Mouse (Mus musculus) kidney, postnatal 0 days (tissue): ENCODE data around the gene Cptp. TPM values are rescaled to one million over a fixed set of nuclear protein-coding genes. Genes with fewer than 3 reads are reported as not detected.

Source experiments
- ATAC-seq: fragments of 200-750 bp; cut with Nextera tagmentation; replicated peaks from 2 replicates; pipeline ENCODE4 v1.8.0; 2017; ENCODE audit warnings: low read depth, moderate number of reproducible peaks, moderate TSS enrichment, moderate library complexity; ENCODE audit not compliant: low FRiP score
- DNase-seq: peaks from one replicate; pipeline ENCODE4 v3.0.0-alpha.2; 2016; ENCODE audit warnings: low spot score
- H3K27ac ChIP-seq: fragments of 300-500 bp; sonication (generic); 2 replicates; pipeline ENCODE4 v1.5.1; 2014; ENCODE audit warnings: mild to moderate bottlenecking
- H3K27me3 ChIP-seq: fragments of 300-500 bp; sonication (generic); 2 replicates; pipeline ENCODE4 v1.6.1; 2014; ENCODE audit warnings: low read length, mixed read lengths; ENCODE audit not compliant: insufficient read depth
- H3K36me3 ChIP-seq: fragments of 300-500 bp; sonication (generic); 2 replicates; pipeline ENCODE4 v1.6.1; 2014; ENCODE audit warnings: low read length, mixed read lengths; ENCODE audit not compliant: insufficient read depth
- H3K4me1 ChIP-seq: fragments of 300-500 bp; sonication (generic); replicated peaks from 2 replicates; pipeline ENCODE4 v1.6.1; 2014; ENCODE audit warnings: antibody characterized with exemption, low read length, mixed read lengths; ENCODE audit not compliant: insufficient read depth
- H3K4me2 ChIP-seq: fragments of 300-500 bp; sonication (generic); 2 replicates; pipeline ENCODE4 v1.6.1; 2014; ENCODE audit warnings: mild to moderate bottlenecking, low read length, moderate library complexity, mixed read lengths
- H3K4me3 ChIP-seq: fragments of 300-500 bp; sonication (generic); replicated peaks from 2 replicates; pipeline ENCODE4 v1.5.1; 2014; ENCODE audit warnings: low read depth, low read length
- H3K9ac ChIP-seq: fragments of 300-500 bp; sonication (generic); 2 replicates; pipeline ENCODE4 v1.6.1; 2014; ENCODE audit warnings: low read depth, low read length
- H3K9me3 ChIP-seq: fragments of 300-500 bp; sonication (generic); replicated peaks from 2 replicates; pipeline ENCODE4 v1.6.1; 2016; ENCODE audit warnings: low read length, inconsistent platforms, mixed read lengths
- CTCF ChIP-seq: IDR thresholded peaks from 2 replicates; pipeline ENCODE4 v1.5.1; 2016; ENCODE audit warnings: antibody characterized with exemption, low read depth, mild to moderate bottlenecking, moderate library complexity
- WGBS: fragments of 180-500 bp; shearing (Covaris S2); extraction: QIAGEN DNeasy Blood & Tissue Kit; methylation state at CpG from one replicate; pipeline ENCODE4 v1.1.7; 2014; 5-methylcytosine and 5-hydroxymethylcytosine counted together
- polyA plus RNA-seq: library from polyadenylated mRNA; unstranded; fragments of >200 nt; fragmentation: Nextera tagmentation; extraction: Ambion mirVana; gene quantifications from 2 replicates; pipeline ENCODE4 v1.2.1, GENCODE M21; 2015

Gene Cptp
- polyA plus RNA-seq, 1 experiment from 2014 or later, result 14.8 TPM

DNA sequence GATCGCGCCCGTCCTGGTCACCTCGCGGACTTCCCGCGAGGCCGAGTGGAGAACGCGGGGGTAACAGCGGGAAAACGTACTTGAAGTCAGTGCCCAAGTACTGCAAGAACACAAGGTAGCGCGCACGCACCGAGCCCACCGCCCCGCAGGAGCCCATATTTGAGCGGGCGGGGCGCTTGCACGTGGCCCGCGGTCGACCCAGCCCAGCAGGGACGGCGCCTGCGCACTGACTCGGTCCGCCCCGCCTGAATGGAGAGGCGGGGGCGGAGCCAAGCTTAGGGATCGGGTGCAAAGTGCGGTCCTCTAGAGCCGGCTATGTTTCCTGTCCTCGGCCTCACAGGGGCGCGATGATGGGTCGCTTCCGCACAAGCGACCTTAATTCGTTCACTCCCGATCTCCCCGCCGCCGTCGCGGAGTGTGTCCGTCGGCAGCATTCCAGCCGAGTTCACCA, 22.3 kb upstream of the Cptp start, which contains the start of the genes Pusl1 and Acap3:
TSS of gene Pusl1 (minus strand) at position 231 of the 451 bp plus-strand sequence.
TSS of gene Acap3 (plus strand) at position 272 of the 451 bp plus-strand sequence.
- Histone ChIP-seq H3K9ac (peak within 1 kb of the TSS; percentile 78), H3K4me1 (peaks cover 15% of the 10 kb centered on the region), H3K4me2 (peak within 1 kb of the TSS; percentile 99), H3K9me3 (no peaks in the 10 kb centered on the region), H3K27me3 (no peaks in the 10 kb centered on the region), H3K36me3 (peaks cover 27% of the 10 kb centered on the region), H3K4me3 (peak within 1 kb of the TSS; percentile 70), H3K27ac (peak within 1 kb of the TSS; percentile 94)
- DNase-seq (peak; percentile 97), ATAC-seq (peak; percentile 86)
- under 1% methylated on average over 52 of the region's 52 CpGs for WGBS
- no peak for TF ChIP-seq CTCF

GRCm38 (mm10) chr4:155891011-155891471, 21.8 kb upstream of the Cptp start:
- Histone ChIP-seq H3K9me3 (no peaks in the 10 kb centered on the region), H3K36me3 (peaks cover 32% of the 10 kb centered on the region), H3K4me1 (peaks cover 15% of the 10 kb centered on the region), H3K4me3 (peak overlapping the region; percentile 70), H3K9ac (peak overlapping the region; percentile 78), H3K27me3 (no peaks in the 10 kb centered on the region), H3K27ac (peak overlapping the region; percentile 94; the same call in 1 of the 2 replicates), H3K4me2 (peak overlapping the region; percentile 99)
- ATAC-seq (no peak), DNase-seq (no peak)
- under 1% methylated on average over 34 of the region's 34 CpGs for WGBS
- TF ChIP-seq CTCF, result no peak

GRCm38 (mm10) chr4:155889316-155889715, 20.1 kb upstream of the Cptp start:
- WGBS, result 90% methylated on average over 5 of the region's 5 CpGs
- no peak overlapping the region for H3K4me3 ChIP-seq
- ATAC-seq, result no peak
- no peak overlapping the region for H3K27ac ChIP-seq
- TF ChIP-seq CTCF, result no peak
- H3K4me1 ChIP-seq, result peaks cover 14% of the 10 kb centered on the region
- H3K4me2 ChIP-seq, result no peak overlapping the region
- H3K9ac ChIP-seq, result no peak overlapping the region
- H3K9me3 ChIP-seq, result no peaks in the 10 kb centered on the region
- H3K27me3 ChIP-seq, result no peaks in the 10 kb centered on the region
- DNase-seq, result no peak
- peaks cover 41% of the 10 kb centered on the region for H3K36me3 ChIP-seq

DNA sequence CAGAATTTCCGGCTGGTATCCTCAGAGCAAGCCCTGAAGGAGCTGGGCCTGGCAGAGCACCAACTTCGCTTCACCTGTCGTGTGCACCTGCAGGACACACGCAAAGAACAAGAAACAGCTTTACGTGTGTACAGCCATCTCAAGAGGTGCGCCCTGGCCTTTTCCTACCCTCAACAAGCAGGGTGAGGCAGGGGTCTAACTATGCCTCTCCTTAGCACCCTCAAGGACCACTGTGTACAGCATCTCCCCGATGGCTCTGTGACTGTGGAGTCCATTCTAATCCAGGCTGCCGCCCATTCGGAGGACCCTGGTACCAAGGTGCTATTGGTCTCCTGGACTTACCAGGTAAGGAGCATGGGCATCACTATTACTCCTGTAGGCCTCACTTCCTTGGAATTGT, 18.9 kb upstream of the Cptp start:
- ATAC-seq (no peak), DNase-seq (no peak)
- H3K9ac ChIP-seq, result no peak overlapping the region
- 92% methylated on average over 9 of the region's 9 CpGs for WGBS
- no peaks in the 10 kb centered on the region for H3K9me3 ChIP-seq
- peaks cover 41% of the 10 kb centered on the region for H3K36me3 ChIP-seq
- peaks cover 10% of the 10 kb centered on the region for H3K4me1 ChIP-seq
- no peaks in the 10 kb centered on the region for H3K27me3 ChIP-seq
- H3K4me3 ChIP-seq, result no peak overlapping the region
- TF ChIP-seq CTCF, result no peak
- H3K27ac ChIP-seq, result no peak overlapping the region
- H3K4me2 ChIP-seq, result no peak overlapping the region

- H3K4me1 ChIP-seq, result peaks cover 10% of the 10 kb centered on the region
- H3K27me3 ChIP-seq, result no peaks in the 10 kb centered on the region
- H3K4me2 ChIP-seq, result no peak overlapping the region
- no peak overlapping the region for H3K9ac ChIP-seq
- no peak for DNase-seq
- H3K27ac ChIP-seq, result no peak overlapping the region
- ATAC-seq, result no peak
- no peak for TF ChIP-seq CTCF
- peaks cover 41% of the 10 kb centered on the region for H3K36me3 ChIP-seq
- no peaks in the 10 kb centered on the region for H3K9me3 ChIP-seq
- 93% methylated on average over 10 of the region's 10 CpGs for whole genome bisulfite sequencing
- H3K4me3 ChIP-seq, result no peak overlapping the region
These were observed 18.4 kb upstream of the Cptp start for GRCm38 (mm10) chr4:155887674-155888073.

DNA sequence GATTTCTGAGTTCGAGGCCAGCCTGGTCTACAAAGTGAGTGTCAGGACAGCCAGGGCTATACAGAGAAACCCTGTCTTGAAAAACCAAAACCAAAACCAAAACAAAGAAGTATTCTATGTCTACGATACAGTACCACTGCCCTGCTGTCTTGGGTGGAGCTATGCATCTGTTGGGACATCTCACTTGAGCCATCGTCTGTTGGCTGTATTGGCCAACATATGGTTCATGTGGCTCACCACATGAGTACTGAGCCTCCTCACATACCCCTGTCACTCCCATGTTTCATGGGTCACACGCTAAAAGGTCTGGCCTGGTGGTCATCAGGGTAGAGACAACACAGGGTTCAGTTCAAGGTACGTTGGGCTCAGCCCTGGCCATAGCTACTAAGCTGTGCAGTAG, 17.1 kb upstream of the Cptp start:
- H3K9ac ChIP-seq, result no peak overlapping the region
- WGBS, result 92% methylated on average over 5 of the region's 5 CpGs
- no peaks in the 10 kb centered on the region for H3K27me3 ChIP-seq
- H3K4me3 ChIP-seq, result no peak overlapping the region
- H3K4me2 ChIP-seq, result no peak overlapping the region
- H3K4me1 ChIP-seq, result peaks cover 10% of the 10 kb centered on the region
- TF ChIP-seq CTCF, result no peak
- peaks cover 41% of the 10 kb centered on the region for H3K36me3 ChIP-seq
- DNase-seq (no peak), ATAC-seq (no peak)
- H3K27ac ChIP-seq, result no peak overlapping the region
- no peaks in the 10 kb centered on the region for H3K9me3 ChIP-seq

DNA sequence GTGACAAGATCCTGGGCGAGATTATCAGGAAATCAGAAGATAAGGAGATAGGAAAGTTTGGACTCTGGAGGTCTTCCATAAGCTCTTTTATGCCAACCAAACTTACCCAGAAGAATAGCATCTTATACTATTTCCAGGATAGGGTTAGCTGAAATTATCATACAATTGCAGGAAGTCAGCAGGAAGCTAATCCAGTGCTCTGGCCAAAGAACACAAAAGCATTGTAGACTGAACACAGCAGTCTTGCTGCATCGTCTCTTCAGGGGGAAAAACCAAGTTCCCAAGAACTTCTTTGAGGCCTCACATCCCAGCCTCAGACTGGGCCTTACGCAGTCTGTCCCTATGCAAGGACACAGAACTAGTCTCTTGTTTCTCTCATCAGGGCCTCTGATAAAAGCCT, 14.3 kb upstream of the Cptp start:
- H3K36me3 ChIP-seq, result peaks cover 38% of the 10 kb centered on the region
- H3K9ac ChIP-seq, result no peak overlapping the region
- H3K9me3 ChIP-seq, result no peaks in the 10 kb centered on the region
- TF ChIP-seq CTCF, result no peak
- no peak overlapping the region for H3K4me3 ChIP-seq
- H3K27ac ChIP-seq, result peak overlapping the region; percentile 75
- ATAC-seq (no peak), DNase-seq (peak; percentile 37)
- H3K27me3 ChIP-seq, result no peaks in the 10 kb centered on the region
- H3K4me2 ChIP-seq, result no peak overlapping the region
- H3K4me1 ChIP-seq, result no peaks in the 10 kb centered on the region
- WGBS, result 70% methylated on average over 3 of the region's 3 CpGs
